Mouse (Mus musculus) layer of hippocampus, postnatal 10 days (tissue): ENCODE data around the gene Nek11. TPM values are rescaled to one million over a fixed set of nuclear protein-coding genes. Genes with fewer than 3 reads are reported as not detected.
A peak's percentile ranks its signal among the peaks of the same experiment; 100 is the strongest.

Source experiments
- DNase-seq, 2 experiments: peaks; one replicate each; pipeline ENCODE4 v3.0.0; 2021; ENCODE audit warnings: low spot score in 2 of 2
- long read RNA-seq: library from polyadenylated mRNA; stranded (forward); transcript quantifications from one replicate; pipeline ENCODE4 v2.0.0, GENCODE M21; 2023
- total RNA-seq, 2 experiments: library from RNA; stranded (reverse); gene quantifications; 2 replicates each; pipeline ENCODE4 v1.2.3; 2021

The Nek11 gene
- 1 to 10 TPM; 2.1 to 3.2 TPM for total RNA-seq
- long read RNA-seq, partial matches to known transcripts, result 1 of 2 reads
- long read RNA-seq, other reads (novel, unspliced or antisense), result 1 of 2 reads

DNA sequence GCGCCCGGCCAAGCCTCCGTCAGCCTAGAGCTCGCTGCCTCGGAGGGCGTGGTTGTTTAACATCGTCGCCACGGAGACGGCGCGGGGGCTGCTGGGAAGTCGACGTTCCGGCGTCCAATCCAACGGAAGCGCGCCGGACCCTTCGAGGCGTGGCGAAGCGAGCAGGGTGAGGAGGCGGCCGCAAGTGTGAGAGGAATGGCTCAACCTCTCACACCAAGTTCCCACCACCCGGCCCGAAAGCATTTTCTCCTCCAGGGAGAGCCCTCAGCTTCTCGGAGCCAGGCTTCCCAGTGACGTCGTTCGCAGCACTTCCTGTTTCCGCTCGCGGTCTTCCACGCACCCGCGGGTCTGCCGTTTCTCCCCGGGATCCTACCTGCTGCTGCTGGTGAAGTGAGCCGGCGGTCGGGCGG is at the start of gene Nek11, which contains the start of gene Aste1:
Gene Nek11, minus strand, starts transcription at position 307 of the 410 bp plus-strand sequence.
Gene Aste1, plus strand, starts transcription at position 175 of the 410 bp plus-strand sequence.
- DNase-seq, result peak; percentile 88 to 92

DNA sequence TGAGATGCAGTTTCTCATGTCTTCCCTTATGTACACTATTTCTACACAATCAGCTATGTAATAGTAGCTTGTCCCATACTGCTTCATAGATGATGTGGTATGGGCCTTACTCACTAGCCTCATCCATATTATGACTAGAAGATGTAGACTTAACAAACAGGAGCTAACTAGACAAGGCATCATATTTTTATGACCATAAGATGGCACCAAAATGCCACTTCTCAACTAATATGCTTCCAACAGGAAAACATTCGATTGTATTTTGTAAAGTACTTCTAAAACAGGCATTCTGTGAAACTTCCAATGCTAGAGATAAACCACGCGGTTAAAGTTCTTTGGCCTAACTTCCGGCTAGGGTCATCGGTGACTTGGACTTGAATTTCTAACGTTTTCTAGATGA is 13.2 kb upstream of the Nek11 start:
- no peak for DNase-seq

DNA sequence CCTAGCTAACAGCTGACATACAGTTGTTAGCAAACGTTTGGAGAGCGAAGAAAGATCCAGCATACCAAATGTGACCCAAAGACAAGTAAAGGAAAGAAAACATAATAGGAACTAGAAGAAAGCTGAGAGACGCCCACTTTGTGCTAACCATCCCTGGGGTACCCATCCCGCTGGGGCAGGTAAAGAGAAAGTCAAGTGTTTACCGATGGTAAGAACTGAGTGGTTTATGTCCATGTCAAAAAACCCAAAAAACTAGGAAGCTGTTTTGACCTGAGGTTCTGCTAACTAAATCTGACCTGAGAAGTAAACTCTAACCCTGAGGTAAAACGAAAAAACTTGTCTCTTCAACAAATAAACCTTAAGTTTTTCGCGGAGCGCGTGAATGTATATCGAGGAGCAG is 604 bp downstream of the Nek11 start:
- no peak for DNase-seq

DNA sequence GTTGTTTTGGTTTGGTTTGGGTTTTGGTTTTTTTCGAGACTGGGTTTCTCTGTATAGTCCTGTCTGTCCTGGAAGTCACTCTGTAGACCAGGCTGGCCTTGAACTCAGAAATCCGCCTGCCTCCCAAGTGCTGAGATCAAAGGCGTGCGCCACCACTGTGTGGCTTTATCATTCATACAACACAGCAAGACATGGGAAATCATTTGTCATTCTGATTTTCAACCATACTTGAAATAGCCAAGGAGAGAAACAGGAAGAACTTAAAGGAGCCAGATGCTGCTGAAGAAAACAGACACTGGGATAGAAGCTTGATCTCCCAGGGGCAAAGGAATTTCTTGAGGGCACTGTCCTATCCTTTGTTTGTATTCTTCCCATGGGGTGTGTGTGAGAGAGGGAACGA is 4.7 kb downstream of the Nek11 start:
- DNase-seq, result no peak

DNA sequence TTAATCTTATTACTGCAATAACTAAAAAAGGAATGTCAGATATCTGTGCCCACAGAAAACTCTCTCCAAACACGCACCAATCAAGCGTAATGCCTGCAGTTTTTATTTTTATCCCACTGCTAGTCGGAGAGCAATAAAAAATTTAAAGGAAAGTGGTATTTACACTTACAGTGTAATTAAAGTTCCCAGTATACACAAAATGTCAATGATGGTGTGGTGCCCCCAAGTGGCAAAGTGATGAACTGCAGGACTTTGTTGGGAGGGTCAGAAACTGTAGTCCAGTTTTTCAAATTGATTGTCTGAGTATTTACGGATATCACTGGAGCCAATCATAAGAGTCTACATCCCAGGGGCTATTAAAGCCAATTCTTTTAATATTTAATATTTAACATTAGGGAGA is 6.0 kb downstream of the Nek11 start:
- DNase-seq, result peak; percentile 88

DNA sequence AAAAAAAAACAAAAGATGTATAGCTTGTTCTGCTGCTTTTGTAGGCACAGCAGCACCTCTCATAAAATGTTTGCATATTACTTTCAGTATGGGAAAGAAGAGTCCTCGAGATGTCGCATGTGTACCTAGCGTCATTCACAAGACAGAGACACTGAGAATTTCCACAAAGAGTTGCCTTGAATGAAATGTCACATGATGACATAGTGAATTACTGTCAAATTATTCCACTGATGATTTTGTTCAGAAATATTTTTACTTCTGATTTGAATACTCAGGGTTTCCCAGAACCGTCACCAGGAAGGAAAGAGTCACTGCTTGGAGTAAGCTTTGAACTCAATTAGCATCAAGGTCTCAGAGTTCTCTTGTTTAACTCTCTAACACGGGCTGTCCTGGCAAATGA is 7.9 kb downstream of the Nek11 start:
- DNase-seq, result no peak

DNA sequence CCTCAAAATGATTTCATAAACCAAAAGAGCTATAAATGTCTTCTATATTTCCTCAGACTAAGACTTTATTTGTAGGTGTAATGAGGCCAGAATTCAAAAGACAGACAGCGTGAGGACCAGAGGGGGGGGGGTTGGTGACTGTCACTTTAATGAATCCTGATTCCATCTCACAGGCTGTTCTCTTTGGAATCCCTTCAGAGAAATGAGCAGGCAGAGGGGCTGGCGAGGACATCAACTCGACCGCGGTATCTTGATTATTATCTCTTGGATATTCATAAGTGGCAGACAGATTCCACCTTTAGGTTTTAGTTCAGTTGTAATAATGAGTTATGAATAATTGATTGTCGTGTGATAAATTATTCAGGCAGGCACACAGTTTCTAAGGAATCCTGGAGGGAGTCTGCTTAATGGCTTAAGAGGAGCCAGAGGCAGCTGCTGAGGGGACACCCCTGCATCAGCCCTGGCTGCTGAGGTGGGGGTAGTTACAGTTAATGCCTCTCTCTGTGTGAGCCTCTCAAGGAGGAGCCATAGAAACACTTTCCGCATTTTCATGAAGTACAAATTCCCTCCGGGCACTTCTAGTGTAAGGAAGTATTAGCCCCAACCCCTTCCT is 15.7 kb downstream of the Nek11 start:
- DNase-seq, result no peak

DNA sequence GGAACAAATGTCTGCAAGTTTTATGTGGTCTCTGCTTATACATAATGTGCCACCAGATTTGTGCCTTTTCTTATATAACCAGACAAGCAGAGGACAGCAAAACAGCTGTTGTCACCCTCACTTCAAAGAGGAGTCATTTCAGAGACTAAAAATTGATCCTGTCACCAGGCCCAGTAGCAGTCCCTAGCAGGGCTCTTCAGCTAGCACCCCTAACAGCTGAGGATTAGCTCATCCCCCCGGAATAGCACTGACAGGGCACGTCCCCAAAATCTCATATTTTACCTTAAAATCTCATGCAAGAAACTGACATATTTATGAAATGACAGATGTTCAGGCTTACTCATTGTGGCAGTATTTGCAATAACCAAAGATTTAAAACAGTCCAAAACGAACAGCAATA is 17.7 kb downstream of the Nek11 start:
- DNase-seq, result no peak

DNA sequence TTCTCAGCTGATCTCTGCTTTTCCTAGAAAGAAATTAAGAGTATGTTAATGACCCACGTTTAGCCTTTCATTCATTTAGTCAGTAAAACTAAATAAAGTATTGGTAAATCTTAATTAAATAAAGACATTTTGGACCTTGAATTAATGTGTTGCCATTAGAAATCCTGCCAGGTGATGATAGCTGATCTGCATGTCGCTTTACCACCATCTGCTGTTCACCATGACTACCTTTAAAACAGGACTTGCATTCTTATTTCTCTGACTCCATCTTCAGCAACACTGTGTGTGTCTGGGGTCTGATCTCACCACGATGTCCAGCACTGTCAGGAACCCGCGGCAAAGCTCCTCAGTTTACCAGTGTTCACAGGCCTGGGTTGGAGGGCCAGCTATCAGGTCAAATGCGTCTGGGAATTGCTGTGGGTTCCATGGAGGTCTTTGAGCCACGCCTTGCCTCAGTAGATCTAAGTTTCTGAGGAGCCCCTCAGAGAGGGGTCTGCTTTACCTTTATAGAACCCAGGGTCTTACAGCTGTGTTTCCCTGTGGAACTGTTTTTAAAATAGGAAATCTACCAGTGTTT is 18.3 kb downstream of the Nek11 start:
- no peak for DNase-seq

DNA sequence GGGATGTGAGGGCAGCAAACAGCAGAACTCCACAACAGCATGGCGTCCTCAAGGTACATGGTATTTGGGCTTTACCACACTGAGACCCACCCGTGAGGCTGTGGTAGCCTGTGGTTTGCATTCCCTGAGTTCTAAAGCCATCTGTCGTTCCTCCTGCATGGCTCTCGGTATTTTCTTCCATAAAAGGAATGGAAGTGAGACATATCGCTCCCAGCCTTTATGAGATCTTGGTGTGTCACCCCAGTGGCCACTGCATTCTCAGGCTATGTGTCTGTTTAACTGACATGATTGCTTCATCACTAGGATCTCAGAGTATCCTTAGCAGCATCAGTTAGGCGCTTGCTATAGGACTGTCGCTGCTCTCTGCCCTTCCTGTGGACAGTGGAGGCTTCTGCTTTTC is 18.9 kb downstream of the Nek11 start:
- DNase-seq, result no peak

DNA sequence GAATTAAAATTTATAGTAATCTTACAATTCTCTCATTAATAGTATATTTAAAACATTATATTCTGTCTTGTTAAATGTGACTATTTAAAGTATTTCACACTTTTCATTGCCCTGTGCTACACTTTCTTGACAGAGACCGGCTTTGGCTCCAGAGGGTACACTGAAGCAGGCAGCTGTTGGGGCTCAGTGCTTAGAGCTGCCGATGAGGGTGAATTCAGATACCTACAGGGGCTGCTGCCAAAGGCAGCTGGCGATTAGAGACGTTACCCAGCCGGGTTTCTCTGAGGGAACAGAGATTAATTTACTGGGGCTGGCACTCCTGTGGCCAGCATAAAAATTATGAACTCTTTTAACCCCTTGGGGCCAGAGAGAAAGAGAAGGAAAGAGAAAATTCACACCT is 21.0 kb downstream of the Nek11 start:
- no peak for DNase-seq

DNA sequence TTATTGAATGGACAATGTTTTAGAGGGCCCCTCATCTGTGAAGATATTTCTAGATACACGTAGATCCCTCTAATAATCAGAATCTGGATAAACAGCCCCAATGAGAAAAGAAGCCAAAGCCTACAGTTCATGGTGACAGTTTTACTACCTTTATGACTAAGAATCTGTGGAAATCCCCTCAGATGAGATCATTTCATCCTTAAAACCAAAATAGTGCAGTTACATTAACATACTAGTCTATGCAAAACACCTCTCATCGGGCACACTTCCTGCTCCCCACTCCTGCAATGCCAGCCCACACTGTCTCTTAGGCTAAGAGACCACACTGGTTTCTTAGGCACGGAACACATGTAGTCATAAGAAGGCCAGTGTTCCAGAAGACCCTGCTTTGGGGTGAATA is 26.7 kb downstream of the Nek11 start:
- DNase-seq, result no peak

DNA sequence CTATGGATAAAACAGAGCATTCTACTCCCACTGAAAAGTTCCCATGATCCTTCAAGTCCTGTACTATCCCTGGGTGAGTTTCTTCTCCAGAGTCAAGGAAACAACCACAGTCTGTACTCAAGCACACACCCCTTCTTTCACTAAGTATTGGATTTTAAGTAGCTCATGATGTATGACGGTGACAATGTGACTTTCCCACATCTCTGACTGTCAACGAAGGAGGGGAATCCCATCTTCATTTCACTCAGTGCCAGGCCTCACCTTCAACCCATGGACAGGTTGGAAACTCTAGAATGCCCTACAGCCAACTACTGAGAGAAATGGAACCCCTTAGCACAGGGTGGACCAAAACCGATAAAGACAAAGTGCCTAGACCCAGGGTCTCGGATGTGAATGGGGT is 29.1 kb downstream of the Nek11 start:
- DNase-seq, result no peak

DNA sequence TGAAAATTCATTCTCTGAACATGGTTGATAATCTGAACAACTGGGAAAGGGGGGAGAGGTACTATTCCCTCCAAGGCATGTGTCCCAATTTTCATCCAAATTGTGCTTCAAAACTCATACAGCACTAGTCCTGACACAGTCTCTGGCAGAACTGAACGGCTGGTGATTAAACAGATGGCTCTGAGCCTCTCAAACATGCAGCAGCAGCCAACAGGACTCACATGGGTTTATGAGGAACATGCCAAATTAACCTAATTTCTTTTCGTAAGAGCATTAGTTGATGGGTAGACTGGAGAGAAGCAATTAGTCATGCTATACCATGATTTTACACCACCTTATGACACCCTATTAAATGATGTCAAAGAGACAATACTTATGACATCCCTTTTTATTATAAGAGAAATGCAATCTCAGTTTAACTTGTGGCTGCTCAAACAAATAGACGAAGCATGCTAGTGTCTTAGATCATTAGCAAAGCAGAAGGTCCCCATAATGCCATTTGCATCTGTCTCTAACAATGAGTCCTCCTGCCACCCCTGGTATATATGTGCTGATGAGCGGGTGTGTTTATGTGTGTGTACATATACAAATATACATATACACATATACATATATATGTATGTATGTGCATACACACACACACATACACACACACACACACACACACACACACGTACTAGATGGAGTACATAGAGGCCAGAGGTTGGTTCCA is 31.6 kb downstream of the Nek11 start:
- DNase-seq, result no peak

DNA sequence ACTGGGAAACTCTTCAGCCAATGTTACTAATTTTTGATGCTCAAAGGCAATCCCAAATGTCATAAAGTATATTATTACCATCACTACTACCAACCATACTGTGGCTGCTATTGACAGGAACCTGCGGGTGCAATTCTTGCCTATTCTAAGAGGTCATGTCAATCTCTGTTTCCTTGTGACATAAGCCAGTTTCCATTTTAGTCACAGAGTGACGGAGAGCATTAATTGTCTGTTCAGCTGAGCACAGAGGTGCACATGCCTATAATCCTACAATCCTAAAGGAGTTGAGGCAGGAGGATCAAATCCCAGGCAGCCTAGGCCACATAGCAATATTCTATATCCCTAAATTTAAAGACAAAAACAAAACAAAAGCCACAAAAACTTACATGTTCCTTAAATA is 33.1 kb downstream of the Nek11 start:
- DNase-seq, result no peak

DNA sequence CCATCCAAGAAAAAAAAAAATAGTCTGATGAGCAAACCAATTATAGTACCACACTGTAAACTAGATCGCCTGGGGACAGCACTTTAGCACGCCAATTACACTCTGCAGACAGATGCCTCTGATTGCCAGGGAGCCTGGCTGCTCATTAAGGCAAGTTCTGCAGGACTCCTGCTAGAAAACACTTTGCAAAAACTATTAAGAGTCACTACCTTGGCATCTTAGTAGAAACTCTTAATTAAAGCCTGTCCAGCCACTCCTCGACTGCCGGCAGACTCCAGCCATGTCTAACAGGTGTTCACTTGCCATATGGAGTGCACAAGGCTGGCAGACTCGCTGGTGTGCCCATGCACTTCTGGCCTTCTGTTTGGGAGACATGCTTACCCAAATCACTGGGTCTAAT is 46.3 kb downstream of the Nek11 start:
- DNase-seq, result peak; percentile 17 to 50

DNA sequence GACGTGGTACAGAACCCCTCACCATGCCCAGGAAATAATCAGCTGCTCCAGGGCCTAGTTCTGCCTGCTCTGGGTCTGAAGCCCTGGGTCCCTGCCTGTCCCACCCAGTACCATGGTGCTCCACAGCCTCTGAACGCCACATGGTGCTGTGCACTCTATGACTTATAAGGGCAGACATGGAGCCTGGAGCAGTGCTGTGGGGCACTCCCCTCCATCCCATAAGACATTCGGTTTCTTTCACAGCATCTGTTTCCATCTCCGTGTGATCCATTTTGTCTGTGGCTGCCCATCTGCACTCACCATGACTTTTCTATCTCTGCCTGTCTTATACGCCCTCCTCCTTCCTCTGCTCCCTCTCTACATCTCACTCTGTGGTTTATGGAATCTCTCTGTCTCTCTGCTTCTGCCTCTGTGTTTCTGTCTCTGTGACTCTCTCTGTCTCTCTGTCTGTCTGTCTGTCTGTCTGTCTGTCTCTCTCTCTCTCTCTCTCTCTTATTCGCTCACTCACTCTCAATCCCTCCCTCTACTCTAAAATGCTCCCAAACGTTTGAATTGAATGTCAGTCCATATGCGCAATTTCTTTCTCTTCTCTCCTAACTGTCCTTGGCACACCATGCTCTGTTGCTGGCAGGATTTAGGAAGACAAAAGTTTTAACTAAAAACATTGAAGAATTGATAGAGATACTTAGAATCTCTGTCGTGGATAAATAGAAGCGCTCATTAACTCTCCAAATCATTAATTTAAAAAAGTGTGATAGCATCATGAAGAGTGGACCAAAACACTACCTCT is 46.9 kb downstream of the Nek11 start:
- no peak for DNase-seq

DNA sequence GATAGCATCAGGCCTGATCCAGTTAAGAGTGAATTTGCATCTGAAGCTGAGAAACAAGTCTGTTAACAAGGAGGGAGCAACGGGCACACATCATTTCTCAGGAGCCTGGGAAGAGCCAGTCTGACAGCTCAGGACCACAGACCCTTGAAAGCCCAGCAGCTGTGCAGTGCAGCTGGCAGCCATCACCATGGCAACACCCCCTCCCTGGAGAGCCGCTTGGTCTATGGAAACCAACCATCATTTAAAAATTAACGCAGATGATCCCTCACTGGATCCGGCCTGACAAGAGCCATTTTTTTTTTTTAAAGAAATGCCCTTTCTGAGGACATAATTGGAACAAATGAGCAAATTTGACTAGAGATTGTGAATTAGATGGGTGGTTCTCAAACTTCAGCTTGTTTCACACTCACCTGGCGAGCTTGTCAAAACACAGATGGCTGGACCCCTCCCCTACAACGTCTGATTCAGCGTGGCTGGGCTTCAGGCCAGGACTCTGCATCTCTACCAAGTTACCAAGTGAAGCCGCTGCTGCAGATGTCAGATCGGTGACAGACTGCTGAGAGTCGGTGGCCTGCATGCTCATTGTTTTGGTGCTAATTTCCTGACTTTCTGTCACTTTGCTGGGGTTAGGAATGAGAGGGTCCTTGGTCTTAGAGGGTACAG is 52.2 kb downstream of the Nek11 start:
- DNase-seq, result peak in 1 of 2 experiments; percentile 17

DNA sequence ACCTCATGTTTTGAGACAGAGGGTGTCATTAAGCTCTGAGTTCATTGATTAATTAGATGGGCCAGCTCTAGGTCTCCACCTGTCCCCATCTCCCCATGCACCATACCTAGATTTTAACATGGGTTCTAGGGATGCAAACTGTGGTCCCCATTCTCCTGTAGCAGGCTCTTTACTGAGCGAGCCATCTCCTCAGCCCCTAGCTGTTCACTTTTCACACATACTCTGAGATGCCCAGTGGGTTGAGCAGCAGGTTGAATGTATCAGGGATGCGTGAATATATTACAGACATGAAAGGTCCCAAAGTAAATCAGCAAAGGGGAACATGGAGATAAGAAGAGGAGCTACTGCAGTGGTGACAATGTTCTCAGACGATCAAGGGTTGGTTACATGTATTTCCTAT is 52.8 kb downstream of the Nek11 start:
- no peak for DNase-seq

DNA sequence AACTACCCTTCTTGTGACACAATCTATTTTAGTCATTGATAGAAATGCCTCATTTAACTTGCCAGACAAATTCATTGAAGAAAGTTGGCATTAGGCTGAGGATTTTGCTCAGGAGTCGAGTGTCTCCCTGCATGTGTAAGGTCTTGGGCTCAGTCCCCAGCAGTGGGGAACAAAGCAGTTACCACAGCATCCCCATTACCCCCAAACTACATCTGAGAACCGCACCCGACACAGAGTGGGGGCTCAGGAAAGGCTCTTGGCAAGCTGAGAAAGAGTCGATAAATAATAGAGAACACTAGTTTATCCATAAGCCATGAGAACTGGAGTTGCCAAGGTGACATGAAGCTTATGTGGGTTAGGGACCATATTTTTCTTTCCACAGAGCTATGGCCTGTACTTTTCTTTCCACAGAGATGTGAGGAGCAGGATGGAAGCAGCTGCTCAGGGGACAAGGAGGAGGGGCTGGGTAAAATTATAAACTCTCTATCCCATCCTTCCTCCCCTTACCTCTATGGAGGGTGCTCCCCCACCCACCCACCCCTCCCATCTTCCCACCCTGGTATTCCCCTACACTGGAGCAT is 62.8 kb downstream of the Nek11 start:
- no peak for DNase-seq

DNA sequence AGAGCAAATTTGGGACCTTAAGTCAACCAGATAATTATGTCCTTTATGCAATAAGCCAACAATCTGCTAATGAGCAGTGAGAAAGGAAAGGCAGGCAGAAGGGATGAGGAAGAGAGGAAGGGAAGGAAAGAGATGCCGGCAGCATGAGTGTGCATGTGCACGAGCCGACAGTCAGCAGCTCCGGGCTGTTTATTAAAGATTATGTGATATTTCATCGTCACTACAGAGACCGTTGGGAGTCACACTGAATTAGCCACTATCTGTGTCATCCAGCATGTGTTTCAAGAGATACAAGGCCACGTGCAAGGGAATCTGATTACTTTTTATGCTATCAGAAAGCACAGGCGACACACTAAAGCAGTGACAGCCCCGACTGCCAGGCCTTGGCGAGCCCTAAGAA is 73.5 kb downstream of the Nek11 start:
- no peak for DNase-seq
